Comparison of ENCODE assay signal across 24 mouse cellular contexts in genomic region chr15:83949729-83950491, GRCm38 (mm10).
DNase-seq lines count a peak whose midpoint lies in the region; ATAC-seq lines count a peak whose summit lies in the region.
"Had no signal": no experiment of that assay in that cellular context is flagged by ENCODE, and none has a peak within 500 bp of the region (broad histone marks: within the 10 kb centered on the region; RNA-seq: fewer than 3 reads in every experiment).

No protein-coding gene starts in this region.

- no peaks in the 10 kb centered on the region for H3K9me3 ChIP-seq in kidney, embryonic 14.5 days (ENCODE audit: control insufficient read depth, low read length)
- H3K9me3 ChIP-seq: forebrain, embryonic 12.5 days; hindbrain, embryonic 15.5 days; limb, embryonic 10.5 days; neural tube, embryonic 12.5 days had no signal

- H3K9ac ChIP-seq in kidney, embryonic 14.5 days (ENCODE audit: low read depth, low read length) = no peak overlapping the region
- H3K9ac ChIP-seq: forebrain, embryonic 12.5 days; hindbrain, embryonic 15.5 days; neural tube, embryonic 12.5 days had no signal

- WGBS in kidney, embryonic 14.5 days = 22% methylated on average over 16 of the region's 16 CpGs

- H3K4me3 ChIP-seq in kidney, embryonic 14.5 days (ENCODE audit: low read length) = no peak overlapping the region
- H3K4me3 ChIP-seq: forebrain, embryonic 12.5 days; hindbrain, embryonic 15.5 days; limb, embryonic 10.5 days; megakaryocyte, embryonic 14.5 days; neural tube, embryonic 12.5 days had no signal

- H3K36me3 ChIP-seq in kidney, embryonic 14.5 days (ENCODE audit: control insufficient read depth, insufficient read depth, low read length) = no peaks in the 10 kb centered on the region
- H3K36me3 ChIP-seq: forebrain, embryonic 12.5 days; G1E; hindbrain, embryonic 15.5 days; limb, embryonic 10.5 days; neural tube, embryonic 12.5 days had no signal

- 0 out of 2 replicates have a peak, but pooled peaks cover 8% of the 10 kb centered on the region for H3K4me1 ChIP-seq in kidney, embryonic 14.5 days (ENCODE audit: control insufficient read depth, insufficient read depth, low read length)
- H3K4me1 ChIP-seq: forebrain, embryonic 12.5 days; megakaryocyte, embryonic 14.5 days; neural tube, embryonic 12.5 days had no signal

- peak; percentile 68; the same call in 1 of the 2 replicates for ATAC-seq in kidney, embryonic 14.5 days (ENCODE audit: low FRiP score, low TSS enrichment)
- ATAC-seq: CD4-positive, CD25-positive, alpha-beta regulatory T cell, adult 4 months; intestine, embryonic 16.5 days had no signal

- H3K27me3 ChIP-seq in kidney, embryonic 14.5 days (ENCODE audit: control insufficient read depth, insufficient read depth, low read length) = no peaks in the 10 kb centered on the region
- H3K27me3 ChIP-seq: forebrain, embryonic 12.5 days; hindbrain, embryonic 15.5 days; neural tube, embryonic 12.5 days had no signal

- intact Hi-C loops in gastrocnemius, postnatal 14 days (cut with DNase I; ENCODE audit: low total_unique reads) = no loop called here

- no peak overlapping the region for H3K4me2 ChIP-seq in kidney, embryonic 14.5 days (replicated peaks; ENCODE audit: low read depth, low read length)
- H3K4me2 ChIP-seq: forebrain, embryonic 12.5 days; heart, embryonic 11.5 days; hindbrain, embryonic 15.5 days; liver, embryonic 11.5 days; neural tube, embryonic 12.5 days had no signal

- DNase-seq in gastrocnemius, postnatal 14 days = peak; percentile 1
- no peak for DNase-seq in gastrocnemius, postnatal 25 days
- peak; percentile 29 for DNase-seq in retina, postnatal 1 day
- DNase-seq in retina, embryonic 14.5 days (ENCODE audit: low spot score) = no peak
- peak; percentile 61 to 75 for DNase-seq in kidney, postnatal 4 days
- DNase-seq in ovary, postnatal 10 days (ENCODE audit: low spot score) = no peak
- no peak for DNase-seq in left cerebral cortex, adult 18-20 months (ENCODE audit: low spot score in 2 of 2)
- DNase-seq: adrenal gland, adult 2 months; cerebellum, adult 9-11 months; gastrocnemius, postnatal 36 days; heart, postnatal 36 days; lung, adult 2 months; thymus, adult 2 months had no signal

- H3K27ac ChIP-seq in kidney, embryonic 14.5 days (ENCODE audit: low read depth, low read length) = no peak overlapping the region
- H3K27ac ChIP-seq: forebrain, embryonic 12.5 days; hindbrain, embryonic 15.5 days; limb, embryonic 10.5 days; neural tube, embryonic 12.5 days had no signal

Comparison
In these comparisons a context has a peak if more than half of its experiments do, and no peak if none do; other contexts are left out.
1. DNase-seq: peak in gastrocnemius, postnatal 14 days (single experiment), retina, postnatal 1 day (single experiment) and kidney, postnatal 4 days (2 of 2); none in gastrocnemius, postnatal 25 days (single experiment), retina, embryonic 14.5 days (single experiment), ovary, postnatal 10 days (single experiment) and left cerebral cortex, adult 18-20 months (0 of 2).